Mouse (Mus musculus) midbrain, embryonic 16.5 days (tissue): ENCODE results near the gene Ube2n. TPM values are rescaled to one million over a fixed set of nuclear protein-coding genes. Genes with fewer than 3 reads are reported as not detected.

Experiments used
- ATAC-seq: fragments of 200-750 bp; cut with Nextera tagmentation; 2 replicates; pipeline ENCODE4 v1.8.0; 2017; ENCODE audit warnings: moderate TSS enrichment
- H3K27ac ChIP-seq: fragments of 300-500 bp; sonication (generic); 2 replicates; pipeline ENCODE4 v1.5.1; 2014; ENCODE audit warnings: mild to moderate bottlenecking, low read length, mixed read lengths
- H3K27me3 ChIP-seq: fragments of 300-500 bp; sonication (generic); 2 replicates; pipeline ENCODE4 v1.6.1; 2014; ENCODE audit warnings: low read depth, low read length, mixed read lengths; ENCODE audit not compliant: control insufficient read depth, insufficient read depth
- H3K36me3 ChIP-seq: fragments of 300-500 bp; sonication (generic); 2 replicates; pipeline ENCODE4 v1.6.1; 2014; ENCODE audit warnings: mild to moderate bottlenecking, low read length, moderate library complexity, mixed read lengths; ENCODE audit not compliant: control insufficient read depth, insufficient read depth
- H3K4me1 ChIP-seq: fragments of 300-500 bp; sonication (generic); 2 replicates; pipeline ENCODE4 v1.6.1; 2014; ENCODE audit warnings: mild to moderate bottlenecking, low read length, mixed read lengths; ENCODE audit not compliant: control insufficient read depth, insufficient read depth
- H3K4me2 ChIP-seq: fragments of 300-500 bp; sonication (generic); 2 replicates; pipeline ENCODE4 v1.6.1; 2014; ENCODE audit warnings: mild to moderate bottlenecking, low read length, mixed read lengths
- H3K4me3 ChIP-seq: fragments of 300-500 bp; sonication (generic); 2 replicates; pipeline ENCODE4 v1.5.1; 2014; ENCODE audit warnings: low read depth, mild to moderate bottlenecking, low read length, moderate library complexity, mixed read lengths
- H3K9ac ChIP-seq: fragments of 300-500 bp; sonication (generic); 2 replicates; pipeline ENCODE4 v1.6.1; 2014; ENCODE audit warnings: low read depth, low read length, mixed read lengths
- H3K9me3 ChIP-seq: fragments of 300-500 bp; sonication (generic); replicated peaks from 2 replicates; pipeline ENCODE4 v1.6.1; 2014; ENCODE audit warnings: mild to moderate bottlenecking, low read length, mixed read lengths; ENCODE audit not compliant: control insufficient read depth, poor library complexity, severe bottlenecking
- WGBS: fragments of 180-500 bp; shearing (Covaris S2); extraction: QIAGEN DNeasy Blood & Tissue Kit; methylation state at CpG from one replicate; pipeline ENCODE4 v1.1.7; 2014; 5-methylcytosine and 5-hydroxymethylcytosine counted together
- polyA plus RNA-seq: library from polyadenylated mRNA; unstranded; fragments of >200 nt; fragmentation: Nextera tagmentation; extraction: Ambion mirVana; gene quantifications from 2 replicates; pipeline ENCODE4 v1.2.1, GENCODE M21; 2015

Gene Ube2n
- polyA plus RNA-seq, 1 experiment from 2014 or later = 373 TPM

DNA sequence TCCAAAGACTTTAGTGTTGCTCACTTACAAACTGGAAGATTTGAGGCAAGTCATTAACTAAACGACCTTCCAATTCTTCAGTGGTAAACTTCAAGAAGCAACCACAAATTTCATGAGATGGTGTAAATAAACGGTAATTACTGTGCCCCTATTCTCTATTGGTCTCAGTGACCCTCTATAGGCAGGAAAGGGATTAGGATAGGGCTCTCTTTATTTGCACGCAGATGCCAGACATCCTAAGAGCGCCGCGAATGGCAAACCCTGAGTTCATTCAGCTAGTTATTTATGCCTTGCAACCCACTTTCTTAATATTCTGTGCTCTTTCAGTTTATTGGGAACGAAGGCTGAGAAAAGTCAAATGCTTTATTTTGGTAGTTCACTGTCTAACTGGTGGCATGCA lies 13.9 kb upstream of the Ube2n start:
- Histone ChIP-seq H3K4me2 (peak overlapping the region; percentile 56), H3K27me3 (no peaks in the 10 kb centered on the region), H3K9ac (peak overlapping the region; percentile 84), H3K9me3 (no peaks in the 10 kb centered on the region), H3K36me3 (peaks cover 2% of the 10 kb centered on the region; the same call in 1 of the 2 replicates), H3K4me1 (peaks cover 9% of the 10 kb centered on the region), H3K4me3 (peak overlapping the region; percentile 73), H3K27ac (peak overlapping the region; percentile 93)
- peak; percentile 63; the same call in 1 of the 2 replicates for ATAC-seq
- 2% methylated on average over 7 of the region's 7 CpGs for WGBS

GRCm38 (mm10) chr10:95501463-95502081 lies 13.4 kb upstream of the Ube2n start, which contains the start of gene Mrpl42:
Mrpl42 (minus strand) TSS chr10:95501940.
- peaks cover 9% of the 10 kb centered on the region for H3K4me1 ChIP-seq
- H3K36me3 ChIP-seq = peaks cover 2% of the 10 kb centered on the region; the same call in 1 of the 2 replicates
- H3K9ac ChIP-seq = peak within 1 kb of the TSS; percentile 84
- peak within 1 kb of the TSS; percentile 56 for H3K4me2 ChIP-seq
- no peaks in the 10 kb centered on the region for H3K27me3 ChIP-seq
- ATAC-seq = peak; percentile 96
- under 1% methylated on average over 35 of the region's 35 CpGs for WGBS
- H3K27ac ChIP-seq = peak within 1 kb of the TSS; percentile 93
- no peaks in the 10 kb centered on the region for H3K9me3 ChIP-seq
- H3K4me3 ChIP-seq = peak within 1 kb of the TSS; percentile 73

DNA sequence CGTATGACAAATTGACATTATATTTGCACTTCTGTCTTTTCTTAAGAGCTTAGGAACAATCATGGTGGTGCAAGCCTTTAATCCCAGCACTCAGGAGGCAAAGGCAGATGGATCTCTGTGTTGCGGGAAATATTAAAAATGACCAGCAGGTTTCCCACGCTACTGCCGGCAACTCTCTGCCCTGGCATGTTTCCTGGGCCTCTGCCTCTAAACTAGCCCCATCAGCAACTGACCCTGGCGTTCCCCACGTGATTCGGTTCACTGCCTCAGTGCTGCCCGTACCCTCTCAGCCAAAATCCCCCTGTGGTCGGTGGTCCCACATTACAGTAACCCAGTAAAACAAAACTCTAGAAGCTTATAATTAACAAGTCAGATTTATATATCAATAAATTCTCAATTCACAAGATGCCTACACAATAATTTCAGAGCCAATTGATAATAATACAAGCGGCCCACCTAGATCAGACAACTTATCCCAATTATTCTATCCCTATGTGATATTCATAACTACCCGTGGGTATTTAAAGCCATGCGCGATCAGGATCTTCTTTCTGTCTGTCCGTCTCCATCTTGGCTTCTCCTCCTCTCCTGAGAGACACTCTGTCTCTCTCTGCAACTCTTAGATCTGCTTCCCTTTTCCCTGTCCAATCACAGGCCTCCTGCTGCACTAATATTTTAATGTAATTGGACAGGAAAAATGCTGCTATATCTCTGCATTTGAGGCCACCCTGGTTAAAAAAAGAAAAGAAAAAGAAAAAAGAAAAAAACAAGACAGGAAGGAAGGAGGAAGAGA lies 11.3 kb upstream of the Ube2n start:
- H3K9ac ChIP-seq = no peak overlapping the region
- no peaks in the 10 kb centered on the region for H3K36me3 ChIP-seq
- H3K9me3 ChIP-seq = no peaks in the 10 kb centered on the region
- H3K27me3 ChIP-seq = no peaks in the 10 kb centered on the region
- no peak overlapping the region for H3K4me2 ChIP-seq
- no peak overlapping the region for H3K4me3 ChIP-seq
- WGBS = 85% methylated on average over 14 of the region's 14 CpGs
- no peak overlapping the region for H3K27ac ChIP-seq
- H3K4me1 ChIP-seq = peaks cover 9% of the 10 kb centered on the region
- no peak for ATAC-seq

DNA sequence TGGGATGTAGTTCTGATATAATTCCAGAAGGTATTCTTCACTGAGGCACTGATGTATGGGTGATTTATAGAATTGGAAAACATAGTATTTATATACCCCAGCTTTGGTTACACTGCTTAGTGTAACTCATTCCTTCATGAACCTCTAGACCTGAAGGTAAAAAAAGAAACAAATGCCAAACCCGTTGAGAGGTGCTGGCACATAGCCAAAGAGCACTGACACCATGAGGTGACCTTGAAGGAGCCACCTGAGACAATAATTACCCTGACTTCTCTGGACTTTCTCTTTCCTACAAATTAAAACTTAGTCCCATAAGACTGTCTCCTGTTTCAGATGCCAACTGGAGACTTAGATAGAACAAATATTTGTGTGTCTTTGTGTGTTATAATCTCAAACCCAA lies 10.6 kb upstream of the Ube2n start:
- H3K4me3 ChIP-seq = no peak overlapping the region
- H3K9ac ChIP-seq = no peak overlapping the region
- peaks cover 9% of the 10 kb centered on the region for H3K4me1 ChIP-seq
- WGBS = 44% methylated on average over 1 of the region's 1 CpGs
- H3K27ac ChIP-seq = no peak overlapping the region
- no peaks in the 10 kb centered on the region for H3K9me3 ChIP-seq
- no peaks in the 10 kb centered on the region for H3K36me3 ChIP-seq
- H3K27me3 ChIP-seq = no peaks in the 10 kb centered on the region
- H3K4me2 ChIP-seq = no peak overlapping the region
- no peak for ATAC-seq

GRCm38 (mm10) chr10:95508126-95508525 lies 6.8 kb upstream of the Ube2n start:
- no peaks in the 10 kb centered on the region for H3K9me3 ChIP-seq
- H3K4me1 ChIP-seq = no peaks in the 10 kb centered on the region
- 91% methylated on average over 8 of the region's 8 CpGs for WGBS
- no peaks in the 10 kb centered on the region for H3K27me3 ChIP-seq
- H3K4me3 ChIP-seq = no peak overlapping the region
- H3K9ac ChIP-seq = no peak overlapping the region
- no peak overlapping the region for H3K4me2 ChIP-seq
- no peaks in the 10 kb centered on the region for H3K36me3 ChIP-seq
- no peak for ATAC-seq
- no peak overlapping the region for H3K27ac ChIP-seq

DNA sequence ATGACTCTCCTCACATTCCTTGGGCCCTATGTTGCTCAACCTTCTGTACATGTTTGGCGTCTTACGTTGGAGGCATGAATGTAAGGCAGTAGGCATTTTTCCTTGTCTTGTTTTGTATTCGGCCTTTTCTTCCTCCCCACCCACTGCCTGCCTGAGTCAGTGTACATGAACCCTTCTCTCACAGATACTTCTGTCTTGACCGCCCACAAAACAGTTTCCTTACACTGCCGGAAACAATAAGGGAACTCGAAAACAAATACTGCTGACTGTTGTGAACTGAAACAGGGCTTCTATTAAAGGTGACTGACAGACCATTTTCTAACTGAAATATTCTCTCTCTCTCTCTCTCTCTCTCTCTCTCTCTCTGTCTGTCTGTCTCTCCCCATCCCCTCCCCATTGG lies 6.2 kb upstream of the Ube2n start:
- Histone ChIP-seq H3K4me1 (no peaks in the 10 kb centered on the region), H3K36me3 (no peaks in the 10 kb centered on the region), H3K4me2 (no peak overlapping the region), H3K9ac (no peak overlapping the region), H3K4me3 (no peak overlapping the region), H3K27ac (no peak overlapping the region), H3K9me3 (no peaks in the 10 kb centered on the region), H3K27me3 (no peaks in the 10 kb centered on the region)
- no peak for ATAC-seq
- WGBS = 77% methylated on average over 6 of the region's 6 CpGs

GRCm38 (mm10) chr10:95509263-95509662 lies 5.7 kb upstream of the Ube2n start:
- Histone ChIP-seq H3K9ac (no peak overlapping the region), H3K27me3 (no peaks in the 10 kb centered on the region), H3K4me3 (no peak overlapping the region), H3K27ac (no peak overlapping the region), H3K4me1 (0 out of 2 replicates have a peak, but pooled peaks cover 4% of the 10 kb centered on the region), H3K36me3 (no peaks in the 10 kb centered on the region), H3K9me3 (no peaks in the 10 kb centered on the region), H3K4me2 (no peak overlapping the region)
- no peak for ATAC-seq
- 72% methylated on average over 3 of the region's 3 CpGs for WGBS

DNA sequence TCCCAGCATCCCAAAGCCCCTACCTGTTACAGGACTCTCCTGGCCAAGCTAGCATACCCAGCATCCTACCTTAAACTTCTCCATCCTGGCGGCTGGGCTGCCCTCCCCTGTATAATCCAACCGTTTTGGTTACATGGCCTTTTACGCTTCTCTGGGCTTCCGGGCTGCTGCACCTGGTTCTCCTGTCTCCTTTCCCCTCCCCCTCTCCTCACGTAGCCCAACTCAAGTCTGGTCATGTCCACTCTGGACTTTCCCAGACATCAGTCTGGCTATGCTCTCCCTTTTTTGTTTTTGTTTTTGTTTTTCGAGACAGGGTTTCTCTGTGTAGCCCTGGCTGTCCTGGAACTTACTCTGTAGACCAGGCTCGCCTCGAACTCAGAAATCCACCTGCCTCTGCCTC lies 2.3 kb upstream of the Ube2n start:
- H3K4me1 ChIP-seq = peaks cover 17% of the 10 kb centered on the region

More for the DNA sequence above, 2.3 kb upstream of the Ube2n start:
- no peaks in the 10 kb centered on the region for H3K27me3 ChIP-seq
- WGBS = 88% methylated on average over 8 of the region's 8 CpGs
- H3K27ac ChIP-seq = no peak overlapping the region
- no peak overlapping the region for H3K9ac ChIP-seq
- no peaks in the 10 kb centered on the region for H3K9me3 ChIP-seq
- H3K4me3 ChIP-seq = no peak overlapping the region
- no peak for ATAC-seq
- H3K4me2 ChIP-seq = no peak overlapping the region
- no peaks in the 10 kb centered on the region for H3K36me3 ChIP-seq
